Mouse (Mus musculus) large intestine, adult 2 months (tissue): ENCODE results near the gene Fam221a. TPM values are rescaled to one million over a fixed set of nuclear protein-coding genes. Genes with fewer than 3 reads are reported as not detected.
"Not testable (repeated sequence)": the region's sequence is repeated elsewhere in the genome, so short reads cannot be mapped to it uniquely, and the experiment has no call there.

Source experiments
- DNase-seq: peaks from one replicate; pipeline ENCODE4 v3.0.0-alpha.2; 2012; ENCODE audit warnings: low read depth, low spot score
- WGBS: fragments of 180-500 bp; shearing (Covaris S2); methylation state at CpG from one replicate; pipeline ENCODE4 v1.1.7; 2018; 5-methylcytosine and 5-hydroxymethylcytosine counted together
- polyA plus RNA-seq: library from polyadenylated mRNA; depleted of rRNA; stranded (reverse); fragments of >200 nt; gene quantifications from 2 replicates; pipeline ENCODE4 v1.2.3, GENCODE M21; 2012; rRNA removed

The Fam221a gene
- polyA plus RNA-seq, 1 experiment: 3.0 TPM

DNA sequence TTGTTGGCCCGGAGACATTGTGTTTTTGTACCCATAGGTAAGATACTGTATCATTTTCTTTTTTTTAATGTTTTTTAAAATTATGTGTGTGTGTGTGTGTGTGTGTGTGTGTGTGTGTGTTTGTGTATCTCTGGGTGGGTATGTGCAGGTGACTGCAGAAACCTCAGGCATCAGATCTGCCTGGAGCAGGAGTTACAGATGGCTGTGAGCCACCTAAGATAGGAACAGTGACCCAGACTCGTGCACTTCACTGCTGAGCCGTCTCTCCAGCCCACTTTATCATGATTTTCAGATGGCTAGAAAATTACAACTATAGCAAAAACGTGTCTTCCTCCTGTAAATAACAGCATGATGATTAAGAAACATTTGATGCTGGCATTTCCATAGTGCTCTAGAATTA lies 5.2 kb downstream of the Fam221a start:
- 84% methylated on average over 4 of the region's 4 CpGs for WGBS
- no peak for DNase-seq

DNA sequence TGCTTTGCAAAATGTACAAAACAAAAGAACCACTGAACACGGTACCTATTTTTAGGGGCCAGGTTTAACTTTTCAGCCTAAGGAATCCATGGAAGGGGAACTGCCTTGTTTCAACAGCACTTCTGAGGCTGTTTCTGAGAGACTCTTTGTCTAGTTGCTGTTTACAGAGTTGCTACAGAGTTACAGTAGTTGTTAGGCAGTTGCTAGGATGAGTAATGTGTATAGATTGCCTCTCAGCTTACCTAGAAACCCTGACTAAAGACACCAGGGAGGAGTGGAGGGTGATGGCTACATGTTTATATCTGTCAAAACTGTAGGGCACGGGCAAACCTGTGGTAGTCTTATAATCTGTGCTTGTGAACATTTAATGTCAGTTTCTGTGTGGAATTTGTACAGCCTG lies 6.4 kb downstream of the Fam221a start:
- WGBS: 42% methylated on average over 2 of the region's 2 CpGs
- DNase-seq: no peak

DNA sequence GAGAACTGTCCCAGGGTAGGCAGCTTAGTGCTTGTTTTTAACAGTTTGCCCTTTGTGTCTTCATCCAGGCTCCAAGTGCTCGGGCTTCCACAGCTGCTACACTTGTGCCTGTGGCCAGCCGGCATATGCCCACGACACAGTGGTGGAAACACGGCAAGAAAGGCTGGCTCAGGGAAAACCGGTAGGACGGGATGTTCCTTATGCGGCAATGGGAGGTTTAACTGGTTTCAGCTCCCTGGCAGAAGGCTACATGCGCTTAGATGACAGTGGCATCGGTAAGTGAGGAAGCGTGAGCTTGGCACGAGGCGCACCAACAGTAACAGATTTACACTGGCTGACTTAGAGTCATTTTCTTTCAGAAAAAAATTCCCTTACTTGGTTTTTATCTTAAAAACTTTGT lies 10.8 kb downstream of the Fam221a start:
- DNase-seq: no peak
- 52% methylated on average over 12 of the region's 12 CpGs for WGBS

DNA sequence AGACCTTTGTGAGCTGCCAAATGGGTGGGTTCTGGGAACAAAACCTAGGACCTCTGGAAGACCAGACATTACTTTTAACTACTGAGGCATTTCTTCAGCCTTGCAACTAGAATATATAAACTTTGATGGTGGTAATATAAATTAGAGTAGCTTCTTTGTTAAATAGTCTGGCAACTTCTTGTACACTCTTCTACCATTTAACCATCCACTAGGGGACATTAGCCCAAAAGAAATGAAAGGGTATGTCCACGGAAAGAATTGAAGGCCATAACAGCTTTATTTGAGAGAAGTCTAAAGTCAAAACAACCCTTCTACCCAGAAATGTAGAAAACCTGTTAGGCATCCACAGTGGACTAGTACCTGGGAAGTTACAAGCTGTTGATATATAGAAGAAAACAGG lies 26.7 kb downstream of the Fam221a start:
- WGBS: 47% methylated on average over 1 of the region's 1 CpGs
- DNase-seq: no peak

DNA sequence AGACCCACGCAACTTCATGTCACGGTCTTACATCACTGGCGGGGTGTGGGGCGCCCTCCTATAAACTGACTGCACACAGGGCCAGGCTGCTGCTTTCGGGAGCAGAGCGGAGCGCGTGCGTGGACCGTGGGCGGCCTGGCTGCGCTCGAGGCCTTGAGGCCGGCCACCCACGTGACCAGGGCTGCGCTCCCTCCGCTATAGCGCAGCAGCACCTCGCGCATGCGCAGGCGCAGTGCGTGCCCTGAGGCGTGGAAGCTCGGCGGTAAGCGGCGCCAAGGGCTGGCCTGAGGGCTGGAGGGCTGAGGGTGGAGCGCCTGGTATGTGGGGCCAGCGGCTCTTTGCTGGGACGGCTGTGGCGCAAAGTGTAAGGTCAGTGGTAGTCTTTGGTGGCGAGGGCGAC lies 27.8 kb downstream of the Fam221a start, which contains the start of gene Stk31:
Gene Stk31, plus strand, starts transcription at position 289 of the 400 bp plus-strand sequence.
- no peak for DNase-seq
- WGBS: 91% methylated on average over 34 of the region's 34 CpGs

DNA sequence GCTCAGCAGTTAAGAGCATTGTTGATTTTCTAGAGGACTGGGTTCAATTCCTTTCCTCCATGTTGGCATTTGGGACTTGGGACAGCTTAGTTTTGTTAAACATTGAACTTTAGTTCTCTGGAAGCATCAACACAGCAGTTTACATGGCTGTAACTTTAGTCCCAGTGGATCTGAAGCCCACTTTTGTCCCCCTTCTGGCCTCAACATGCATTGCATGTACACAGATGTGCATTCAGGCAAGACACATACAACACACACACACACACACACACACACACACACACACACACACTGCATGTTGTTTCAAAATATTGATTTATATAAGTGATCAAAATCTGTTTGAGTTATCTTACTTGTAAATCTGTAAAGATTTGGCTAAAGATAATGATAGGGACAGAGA lies 29.9 kb downstream of the Fam221a start:
- DNase-seq: no peak

DNA sequence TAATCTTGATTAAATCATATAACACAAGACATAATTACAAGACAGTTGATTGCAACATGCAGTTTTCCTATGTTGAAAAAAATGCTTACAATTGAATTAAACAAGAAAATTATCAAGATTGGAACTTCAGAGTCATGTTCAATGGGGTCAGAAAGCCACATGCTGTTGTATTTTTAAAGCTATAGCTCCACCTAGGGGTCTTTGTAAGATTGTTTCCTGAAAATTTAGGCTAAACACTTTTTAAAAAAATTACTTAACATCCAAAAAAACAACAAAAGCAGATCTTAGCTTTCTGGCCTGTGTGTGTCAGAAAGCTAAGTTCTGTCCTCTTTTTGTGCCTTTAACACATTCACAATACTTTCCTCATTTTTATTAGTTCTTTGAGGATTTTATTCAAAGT lies 30.8 kb downstream of the Fam221a start:
- no peak for DNase-seq

DNA sequence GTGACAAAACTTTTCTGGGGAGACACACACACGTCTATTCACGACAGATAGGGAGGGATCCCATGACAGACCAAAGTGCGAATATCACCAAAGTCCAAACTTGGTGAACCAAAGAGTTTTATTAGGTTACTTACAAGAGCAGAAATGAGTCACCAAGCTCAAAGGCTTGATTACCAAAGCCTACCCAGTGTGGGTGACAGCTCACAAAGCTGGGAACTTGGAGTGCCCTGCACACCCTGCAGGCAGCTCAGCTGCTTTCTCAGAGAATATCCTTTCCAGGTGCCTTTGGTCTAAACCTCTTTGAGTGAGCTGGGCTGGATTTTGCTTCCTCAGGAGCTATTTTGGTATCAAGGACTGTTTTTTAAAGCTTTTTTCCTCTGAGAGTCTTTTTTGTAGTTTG lies 43.3 kb downstream of the Fam221a start:
- DNase-seq: peak; percentile 31
- WGBS: 27% methylated on average over 3 of the region's 3 CpGs

DNA sequence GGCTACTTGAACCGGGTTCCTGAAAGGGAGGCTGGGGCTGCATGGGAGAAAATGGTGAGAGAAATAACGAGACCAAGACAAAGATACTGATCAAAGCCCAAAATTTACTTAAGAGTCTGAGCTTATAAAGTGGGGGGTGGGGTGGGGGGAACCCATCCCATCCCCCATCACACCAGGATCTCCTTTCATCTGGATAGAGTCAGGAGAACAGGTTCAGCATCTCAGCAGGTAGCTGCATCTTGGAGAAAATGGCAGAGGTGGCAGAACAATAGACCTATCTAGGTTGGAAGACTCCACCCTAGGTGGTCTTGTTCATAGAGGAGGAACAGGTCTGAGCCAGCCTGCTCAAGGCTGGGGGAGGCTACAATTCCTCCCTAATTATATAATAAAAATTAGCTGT lies 45.4 kb downstream of the Fam221a start:
- DNase-seq: not testable (repeated sequence)
- 70% methylated on average over 2 of the region's 2 CpGs for WGBS

DNA sequence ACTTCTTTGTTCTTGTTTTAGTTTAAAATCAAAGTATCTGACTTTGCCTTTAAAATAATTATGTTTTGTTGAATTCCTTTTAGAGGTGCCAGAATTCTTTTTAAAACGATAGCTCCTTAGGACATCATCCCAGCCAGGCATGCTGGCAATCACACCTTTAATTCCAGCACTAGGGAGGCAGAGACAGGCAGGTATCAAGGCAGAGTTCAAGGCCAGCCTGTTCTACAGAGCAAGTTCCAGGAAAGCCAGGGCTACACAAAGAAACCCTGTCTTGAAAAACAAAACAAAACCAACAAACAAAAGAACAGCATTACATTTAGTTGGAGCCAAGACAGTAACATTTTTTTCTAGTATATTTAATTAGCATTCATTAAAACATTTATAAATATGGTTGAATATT lies 48.4 kb downstream of the Fam221a start:
- WGBS: 79% methylated on average over 1 of the region's 1 CpGs
- no peak for DNase-seq

DNA sequence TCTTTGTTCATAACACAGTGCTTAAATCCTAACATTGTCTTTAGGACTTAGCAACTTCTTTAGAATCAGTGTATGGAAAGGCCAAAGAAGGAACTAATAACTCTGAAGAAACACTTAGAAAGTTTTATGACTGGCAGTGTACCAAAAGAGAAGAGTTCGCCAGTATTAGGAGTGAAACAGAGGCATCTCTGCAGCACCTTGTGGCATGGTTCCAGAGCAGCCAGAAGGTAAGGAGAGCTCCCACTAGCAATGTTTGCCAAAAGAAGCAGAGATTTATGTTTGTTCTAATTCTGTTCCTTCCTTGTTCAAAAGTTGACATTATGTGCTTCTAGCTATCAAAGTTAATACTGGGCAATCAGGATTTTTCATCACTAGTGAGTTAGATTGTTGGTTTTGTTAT lies 69.8 kb downstream of the Fam221a start:
- WGBS: 17% methylated on average over 1 of the region's 1 CpGs
- no peak for DNase-seq

Other genes starting within 250 kb of the Fam221a start
- gene Igf2bp3, start 152.8 kb upstream of the Fam221a start, polyA plus RNA-seq: 0.10 TPM in 2 replicates
- gene Tra2a, start 103.7 kb upstream of the Fam221a start, polyA plus RNA-seq: 35.8 and 36.5 TPM in 2 replicates
- gene Ccdc126, start 48.5 kb upstream of the Fam221a start, polyA plus RNA-seq: 1.2 TPM in 2 replicates
- gene Stk31, start 27.9 kb downstream of the Fam221a start, polyA plus RNA-seq: not detected in 2 replicates